Mouse (Mus musculus) heart, embryonic 14.5 days (tissue): ENCODE measurements around the gene Pdcd2. TPM values are rescaled to one million over a fixed set of nuclear protein-coding genes. Genes with fewer than 3 reads are reported as not detected.
"Not testable (repeated sequence)": the region's sequence is repeated elsewhere in the genome, so short reads cannot be mapped to it uniquely, and the experiment has no call there.

Source experiments
- ATAC-seq: fragments of 200-750 bp; cut with Nextera tagmentation; 2 replicates; pipeline ENCODE4 v1.8.0; 2017; ENCODE audit warnings: low read depth, moderate TSS enrichment; ENCODE audit not compliant: insufficient number of reproducible peaks, insufficient read depth, low FRiP score
- H3K27ac ChIP-seq, 2 experiments: fragments of 200-500 bp in 1 of 2; fragments of 300-500 bp in 1 of 2; sonication (generic) in 1 of 2; replicated peaks in 1 of 2; 2 replicates each; pipeline ENCODE4 v1.5.1; 2012 to 2014; ENCODE audit warnings: low read depth in 2 of 2, low read length in 2 of 2, control low read depth in 1 of 2, mild to moderate bottlenecking in 1 of 2, mixed read lengths in 1 of 2; ENCODE audit not compliant: control insufficient read depth in 1 of 2, insufficient read depth in 1 of 2
- H3K27me3 ChIP-seq: fragments of 300-500 bp; sonication (generic); 2 replicates; pipeline ENCODE4 v1.6.1; 2014; ENCODE audit warnings: mild to moderate bottlenecking, low read length, control low read depth; ENCODE audit not compliant: control insufficient read depth, insufficient read depth
- H3K36me3 ChIP-seq: fragments of 300-500 bp; sonication (generic); 2 replicates; pipeline ENCODE4 v1.6.1; 2014; ENCODE audit warnings: mild to moderate bottlenecking, control low read depth, low read length, mixed read lengths; ENCODE audit not compliant: control insufficient read depth, insufficient read depth
- H3K4me1 ChIP-seq, 2 experiments: fragments of 200-500 bp in 1 of 2; fragments of 300-500 bp in 1 of 2; sonication (generic) in 1 of 2; 2 replicates each; pipeline ENCODE4 v1.6.1; 2012 to 2014; ENCODE audit warnings: low read length in 2 of 2, control low read depth in 1 of 2, mixed read lengths in 1 of 2; ENCODE audit not compliant: control insufficient read depth in 2 of 2, insufficient read depth in 2 of 2
- H3K4me2 ChIP-seq: fragments of 300-500 bp; sonication (generic); 2 replicates; pipeline ENCODE4 v1.6.1; 2014; ENCODE audit warnings: mild to moderate bottlenecking, low read length
- H3K4me3 ChIP-seq, 2 experiments: fragments of 200-500 bp in 1 of 2; fragments of 300-500 bp in 1 of 2; sonication (generic) in 1 of 2; 2 replicates each; pipeline ENCODE4 v1.5.1; 2012 to 2014; ENCODE audit warnings: low read length in 2 of 2, mild to moderate bottlenecking in 2 of 2, control low read depth in 1 of 2, low read depth in 1 of 2, moderate library complexity in 1 of 2; ENCODE audit not compliant: control insufficient read depth in 1 of 2, insufficient read depth in 1 of 2
- H3K9ac ChIP-seq: fragments of 300-500 bp; sonication (generic); 2 replicates; pipeline ENCODE4 v1.6.1; 2014; ENCODE audit warnings: mild to moderate bottlenecking, low read length
- H3K9me3 ChIP-seq: fragments of 300-500 bp; sonication (generic); 2 replicates; pipeline ENCODE4 v1.6.1; 2016; ENCODE audit warnings: low read length, control low read depth; ENCODE audit not compliant: control insufficient read depth
- WGBS: fragments of 180-500 bp; shearing (Covaris S2); extraction: QIAGEN DNeasy Blood & Tissue Kit; methylation state at CpG from one replicate; pipeline ENCODE4 v1.1.7; 2014; 5-methylcytosine and 5-hydroxymethylcytosine counted together
- polyA plus RNA-seq: library from polyadenylated mRNA; unstranded; fragments of >200 nt; fragmentation: Nextera tagmentation; extraction: Ambion mirVana; gene quantifications from 2 replicates; pipeline ENCODE4 v1.2.1, GENCODE M21; 2014

The Pdcd2 gene
- polyA plus RNA-seq, 1 experiment from 2014 or later: 26.9 TPM

- Histone ChIP-seq H3K27ac (no peak overlapping the region), H3K4me3 (no peak overlapping the region), H3K9me3 (0 out of 2 replicates have a peak, but pooled peaks cover 4% of the 10 kb centered on the region), H3K36me3 (no peaks in the 10 kb centered on the region), H3K9ac (no peak overlapping the region), H3K27me3 (no peaks in the 10 kb centered on the region), H3K4me2 (no peak overlapping the region), H3K4me1 (no peaks in the 10 kb centered on the region)
- 68% methylated on average over 4 of the region's 4 CpGs for WGBS
- ATAC-seq: no peak
Observed at GRCm38 (mm10) chr17:15546440-15546839, 19.3 kb upstream of the Pdcd2 start.

GRCm38 (mm10) chr17:15543868-15544267 lies 16.8 kb upstream of the Pdcd2 start:
- not testable (repeated sequence) for ATAC-seq, H3K9ac ChIP-seq, H3K27ac ChIP-seq, H3K36me3 ChIP-seq, H3K4me2 ChIP-seq, H3K4me3 ChIP-seq, H3K4me1 ChIP-seq, H3K9me3 ChIP-seq, H3K27me3 ChIP-seq
- WGBS: 47% methylated on average over 3 of the region's 4 CpGs

- Histone ChIP-seq H3K9ac (no peak overlapping the region), H3K4me2 (no peak overlapping the region), H3K4me1 (no peaks in the 10 kb centered on the region), H3K9me3 (0 out of 2 replicates have a peak, but pooled peaks cover 4% of the 10 kb centered on the region), H3K36me3 (no peaks in the 10 kb centered on the region), H3K27ac (no peak overlapping the region), H3K4me3 (no peak overlapping the region), H3K27me3 (0 out of 2 replicates have a peak, but pooled peaks cover 9% of the 10 kb centered on the region)
- whole genome bisulfite sequencing: 56% methylated on average over 4 of the region's 4 CpGs
- no peak for ATAC-seq
Observed at GRCm38 (mm10) chr17:15540309-15540708, 13.2 kb upstream of the Pdcd2 start.

GRCm38 (mm10) chr17:15536457-15536904 lies 9.4 kb upstream of the Pdcd2 start:
- no peak; the same call in 1 of the 2 replicates for ATAC-seq
- peak overlapping the region; percentile 74 for H3K4me2 ChIP-seq
- H3K27ac ChIP-seq: no peak overlapping the region
- H3K9me3 ChIP-seq: no peaks in the 10 kb centered on the region
- H3K36me3 ChIP-seq: no peaks in the 10 kb centered on the region
- H3K4me3 ChIP-seq: peak overlapping the region; percentile 38 to 46
- no peaks in the 10 kb centered on the region for H3K4me1 ChIP-seq
- H3K9ac ChIP-seq: peak overlapping the region; percentile 32
- under 1% methylated on average over 33 of the region's 33 CpGs for WGBS
- H3K27me3 ChIP-seq: 0 out of 2 replicates have a peak, but pooled peaks cover 14% of the 10 kb centered on the region

- ATAC-seq: no peak
- Histone ChIP-seq H3K27ac (no peak overlapping the region), H3K4me2 (peak overlapping the region; percentile 74), H3K4me1 (no peaks in the 10 kb centered on the region), H3K9ac (peak overlapping the region; percentile 32; the same call in 1 of the 2 replicates), H3K4me3 (peak overlapping the region; percentile 38 to 46; a peak in 3 of 4 replicates), H3K36me3 (no peaks in the 10 kb centered on the region), H3K27me3 (0 out of 2 replicates have a peak, but pooled peaks cover 14% of the 10 kb centered on the region), H3K9me3 (no peaks in the 10 kb centered on the region)
- 19% methylated on average over 8 of the region's 8 CpGs for WGBS
Observed at GRCm38 (mm10) chr17:15535943-15536342, 8.8 kb upstream of the Pdcd2 start.

GRCm38 (mm10) chr17:15535162-15535800 lies 8.2 kb upstream of the Pdcd2 start:
- Histone ChIP-seq H3K9ac (no peak overlapping the region), H3K27me3 (0 out of 2 replicates have a peak, but pooled peaks cover 14% of the 10 kb centered on the region), H3K27ac (no peak overlapping the region), H3K4me1 (no peaks in the 10 kb centered on the region), H3K4me3 (no peak overlapping the region), H3K9me3 (no peaks in the 10 kb centered on the region), H3K4me2 (0 out of 2 replicates have a peak overlapping the region, but pooled peaks have one; percentile 74), H3K36me3 (no peaks in the 10 kb centered on the region)
- no peak for ATAC-seq
- WGBS: 54% methylated on average over 11 of the region's 11 CpGs

- Histone ChIP-seq H3K27me3 (0 out of 2 replicates have a peak, but pooled peaks cover 3% of the 10 kb centered on the region), H3K4me3 (no peak overlapping the region), H3K27ac (no peak overlapping the region), H3K36me3 (peaks cover 6% of the 10 kb centered on the region), H3K4me1 (peaks cover 5 to 12% of the 10 kb centered on the region in 2 experiments), H3K9me3 (no peaks in the 10 kb centered on the region), H3K4me2 (no peak overlapping the region), H3K9ac (no peak overlapping the region)
- WGBS: 13% methylated on average over 5 of the region's 5 CpGs
- ATAC-seq: no peak
Observed at GRCm38 (mm10) chr17:15530141-15530540, 3.0 kb upstream of the Pdcd2 start.
